Mouse (Mus musculus) neural tube, embryonic 11.5 days (tissue): ENCODE measurements around the gene Erbb3. TPM values are rescaled to one million over a fixed set of nuclear protein-coding genes. Genes with fewer than 3 reads are reported as not detected.

Experiments
- ATAC-seq: fragments of 200-750 bp; cut with Nextera tagmentation; 2 replicates; pipeline ENCODE4 v1.8.0; 2017; ENCODE audit warnings: moderate number of reproducible peaks, mild to moderate bottlenecking, moderate TSS enrichment, moderate library complexity; ENCODE audit not compliant: insufficient read depth, low FRiP score, low TSS enrichment
- DNase-seq: peaks from one replicate; pipeline ENCODE4 v3.0.0-alpha.2; 2015; ENCODE audit warnings: low spot score
- H3K27ac ChIP-seq: fragments of 300-500 bp; sonication (generic); 2 replicates; pipeline ENCODE4 v1.5.1; 2014; ENCODE audit warnings: low read depth, mild to moderate bottlenecking, low read length
- H3K27me3 ChIP-seq: fragments of 300-500 bp; sonication (generic); 2 replicates; pipeline ENCODE4 v1.6.1; 2014; ENCODE audit warnings: mild to moderate bottlenecking, low read length, mixed read lengths; ENCODE audit not compliant: control insufficient read depth, insufficient read depth
- H3K36me3 ChIP-seq: fragments of 300-500 bp; sonication (generic); 2 replicates; pipeline ENCODE4 v1.6.1; 2014; ENCODE audit warnings: mild to moderate bottlenecking, low read length, moderate library complexity, mixed read lengths; ENCODE audit not compliant: control insufficient read depth, insufficient read depth
- H3K4me1 ChIP-seq: fragments of 300-500 bp; sonication (generic); 2 replicates; pipeline ENCODE4 v1.6.1; 2014; ENCODE audit warnings: low read length, mixed read lengths; ENCODE audit not compliant: control insufficient read depth, insufficient read depth
- H3K4me2 ChIP-seq: fragments of 300-500 bp; sonication (generic); 2 replicates; pipeline ENCODE4 v1.6.1; 2014; ENCODE audit warnings: low read depth, mild to moderate bottlenecking, moderate library complexity
- H3K4me3 ChIP-seq: fragments of 300-500 bp; sonication (generic); 2 replicates; pipeline ENCODE4 v1.5.1; 2014; ENCODE audit warnings: low read depth, low read length
- H3K9ac ChIP-seq: fragments of 300-500 bp; sonication (generic); 2 replicates; pipeline ENCODE4 v1.6.1; 2014; ENCODE audit warnings: mild to moderate bottlenecking, low read length
- H3K9me3 ChIP-seq: fragments of 300-500 bp; sonication (generic); 2 replicates; pipeline ENCODE4 v1.6.1; 2016; ENCODE audit warnings: low read length; ENCODE audit not compliant: control insufficient read depth
- WGBS: fragments of 180-500 bp; shearing (Covaris S2); extraction: QIAGEN DNeasy Blood & Tissue Kit; methylation state at CpG from one replicate; pipeline ENCODE4 v1.1.7; 2014; 5-methylcytosine and 5-hydroxymethylcytosine counted together
- microRNA-seq: library from miRNA; unstranded; fragments of <30 nt; microRNA quantifications from one replicate; pipeline ENCODE4, GENCODE M21; 2016
- polyA plus RNA-seq: library from polyadenylated mRNA; unstranded; fragments of >200 nt; fragmentation: Nextera tagmentation; extraction: Ambion mirVana; gene quantifications from 2 replicates; pipeline ENCODE4 v1.2.1, GENCODE M21; 2014

The Erbb3 gene
- polyA plus RNA-seq, 1 experiment from 2014 or later: 17.3 TPM

GRCm38 (mm10) chr10:128518833-128519232, 70.6 kb downstream of the Erbb3 start:
- WGBS: 75% methylated on average over 7 of the region's 7 CpGs
- Histone ChIP-seq H3K4me3 (no peak overlapping the region), H3K4me2 (no peak overlapping the region), H3K9me3 (no peaks in the 10 kb centered on the region; the same call in 1 of the 2 replicates), H3K27ac (no peak overlapping the region), H3K27me3 (peaks cover 13% of the 10 kb centered on the region), H3K36me3 (0 out of 2 replicates have a peak, but pooled peaks cover 7% of the 10 kb centered on the region), H3K9ac (no peak overlapping the region; the same call in 1 of the 2 replicates), H3K4me1 (no peaks in the 10 kb centered on the region)
- ATAC-seq: no peak
- DNase-seq: peak; percentile 30

Small RNA genes within 50 kb of the gene (microRNA-seq; reads per million reads assigned to microRNA genes)
- gene Gm47275 (not detected), gene Mir6917 (not detected)

Other genes starting within 250 kb of the Erbb3 start
- 19.0 and 24.1 TPM in 2 replicates for gene Coq10a, start 220.7 kb downstream of the Erbb3 start, polyA plus RNA-seq
- gene Ankrd52, start 212.5 kb downstream of the Erbb3 start, polyA plus RNA-seq: 9.5 and 10.4 TPM in 2 replicates
- gene Slc39a5, start 188.4 kb downstream of the Erbb3 start, polyA plus RNA-seq: not detected in 2 replicates
- 115 and 127 TPM in 2 replicates for gene Nabp2, start 178.2 kb downstream of the Erbb3 start, polyA plus RNA-seq
- gene Rnf41, start 178.0 kb downstream of the Erbb3 start, polyA plus RNA-seq: 43.5 and 46.8 TPM in 2 replicates
- gene Smarcc2, start 130.4 kb downstream of the Erbb3 start, polyA plus RNA-seq: 124 and 125 TPM in 2 replicates
- gene Myl6, start 95.5 kb downstream of the Erbb3 start, polyA plus RNA-seq: 776 and 804 TPM in 2 replicates
- 2.4 and 3.5 TPM in 2 replicates for gene Myl6b, start 91.0 kb downstream of the Erbb3 start, polyA plus RNA-seq
- 27.3 and 34.1 TPM in 2 replicates for gene Esyt1, start 63.8 kb downstream of the Erbb3 start, polyA plus RNA-seq
- gene Zc3h10, start 41.9 kb downstream of the Erbb3 start, polyA plus RNA-seq: 16.6 and 18.3 TPM in 2 replicates
- gene Rpl41, start 40.3 kb downstream of the Erbb3 start, polyA plus RNA-seq: 3,132 and 3,213 TPM in 2 replicates
- 245 and 251 TPM in 2 replicates for gene Pa2g4, start 23.7 kb downstream of the Erbb3 start, polyA plus RNA-seq
- 626 and 686 TPM in 2 replicates for gene Rps26, start 37.1 kb upstream of the Erbb3 start, polyA plus RNA-seq
- 4.2 and 5.1 TPM in 2 replicates for gene Ikzf4, start 56.3 kb upstream of the Erbb3 start, polyA plus RNA-seq
- gene Suox, start 84.4 kb upstream of the Erbb3 start, polyA plus RNA-seq: 15.6 and 17.2 TPM in 2 replicates
- 82.2 and 82.9 TPM in 2 replicates for gene Rab5b, start 106.6 kb upstream of the Erbb3 start, polyA plus RNA-seq
- 4.0 and 4.6 TPM in 2 replicates for gene Pmel, start 114.5 kb upstream of the Erbb3 start, polyA plus RNA-seq
- 93.9 and 99.5 TPM in 2 replicates for gene Cdk2, start 115.4 kb upstream of the Erbb3 start, polyA plus RNA-seq
- gene Dgka, start 155.2 kb upstream of the Erbb3 start, polyA plus RNA-seq: 5.8 and 6.2 TPM in 2 replicates
- 47.8 and 50.2 TPM in 2 replicates for gene Pym1, start 158.2 kb upstream of the Erbb3 start, polyA plus RNA-seq
- 0.32 and 0.41 TPM in 2 replicates for gene Mmp19, start 201.3 kb upstream of the Erbb3 start, polyA plus RNA-seq
- gene Dnajc14, start 214.4 kb upstream of the Erbb3 start, polyA plus RNA-seq: 39.3 and 42.8 TPM in 2 replicates
- 16.7 and 16.9 TPM in 2 replicates for gene Tmem198b, start 214.7 kb upstream of the Erbb3 start, polyA plus RNA-seq
- gene Sarnp, start 227.7 kb upstream of the Erbb3 start, polyA plus RNA-seq: 233 and 234 TPM in 2 replicates
- 59.2 and 64.6 TPM in 2 replicates for gene Ormdl2, start 232.0 kb upstream of the Erbb3 start, polyA plus RNA-seq